Mouse (Mus musculus) gastrocnemius, postnatal 10 days (tissue): ENCODE results near the gene Prss35. TPM values are rescaled to one million over a fixed set of nuclear protein-coding genes. Genes with fewer than 3 reads are reported as not detected.
A peak's percentile ranks its signal among the peaks of the same experiment; 100 is the strongest.

Experiments
- DNase-seq: peaks from one replicate; pipeline ENCODE4 v3.0.0; 2021; ENCODE audit warnings: mixed read lengths
- long read RNA-seq, 2 experiments: library from polyadenylated mRNA; stranded (forward); transcript quantifications; one replicate each; pipeline ENCODE4 v2.0.0; 2021
- total RNA-seq, 2 experiments: library from RNA; stranded (reverse); gene quantifications; 2 replicates each; pipeline ENCODE4 v1.2.3; 2021

Prss35 gene
- total RNA-seq: 1 to 10 TPM; 6.2 to 9.1 TPM
- long read RNA-seq, experiment 1, transcript Prss35-201 (2 exons, 3,444 nt): major isoform, 12 of 13 reads
- long read RNA-seq, experiment 1, partial matches to known transcripts: 0 of 13 reads
- long read RNA-seq, experiment 1, other reads (novel, unspliced or antisense): 1 of 13 reads
- long read RNA-seq, experiment 2, partial matches to known transcripts: 2 of 4 reads
- long read RNA-seq, experiment 2, other reads (novel, unspliced or antisense): 0 of 4 reads

GRCm38 (mm10) chr9:86742959-86743911 lies at the start of gene Prss35:
TSS of gene Prss35 (plus strand) at chr9:86743649.
- DNase-seq: peak; percentile 6

DNA sequence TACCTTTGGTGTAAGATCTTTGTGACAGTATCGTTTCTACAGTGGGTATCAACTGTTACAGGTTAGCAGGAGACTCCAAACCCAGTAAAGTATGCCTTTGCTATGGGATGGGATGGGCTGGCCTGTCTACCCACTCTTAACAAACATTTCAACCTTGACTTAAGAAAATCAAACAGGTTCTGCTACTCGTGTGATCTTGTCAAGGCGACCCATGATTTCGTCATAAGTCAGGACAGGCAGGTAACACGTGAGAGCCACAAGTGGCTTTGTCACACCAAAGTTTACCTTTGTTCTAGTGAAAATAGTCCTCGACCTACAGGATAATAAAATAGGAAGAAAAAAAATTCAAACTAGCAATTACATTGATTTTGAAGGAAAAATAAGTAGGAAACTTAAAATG lies 49.5 kb upstream of the Prss35 start:
- DNase-seq: no peak

DNA sequence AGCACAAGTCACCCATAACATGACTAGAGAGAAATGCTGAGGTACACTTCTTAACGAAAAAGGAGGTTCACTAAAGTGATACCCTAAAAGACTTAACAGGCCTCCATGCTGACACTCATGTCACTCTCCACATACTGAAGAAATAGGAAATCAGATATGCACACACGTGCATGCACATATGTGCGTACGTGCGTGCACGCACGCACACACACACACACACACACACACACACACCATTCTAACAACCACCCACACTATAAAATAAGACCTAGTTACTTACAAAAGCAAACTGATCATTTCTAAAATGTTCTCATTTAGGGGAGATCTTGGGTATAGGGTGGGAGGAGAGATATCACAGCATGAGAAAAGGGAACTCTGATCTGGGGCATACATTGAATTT lies 48.8 kb upstream of the Prss35 start:
- DNase-seq: no peak

- peak; percentile 41 for DNase-seq
Measured at GRCm38 (mm10) chr9:86695199-86695817, 48.1 kb upstream of the Prss35 start.

DNA sequence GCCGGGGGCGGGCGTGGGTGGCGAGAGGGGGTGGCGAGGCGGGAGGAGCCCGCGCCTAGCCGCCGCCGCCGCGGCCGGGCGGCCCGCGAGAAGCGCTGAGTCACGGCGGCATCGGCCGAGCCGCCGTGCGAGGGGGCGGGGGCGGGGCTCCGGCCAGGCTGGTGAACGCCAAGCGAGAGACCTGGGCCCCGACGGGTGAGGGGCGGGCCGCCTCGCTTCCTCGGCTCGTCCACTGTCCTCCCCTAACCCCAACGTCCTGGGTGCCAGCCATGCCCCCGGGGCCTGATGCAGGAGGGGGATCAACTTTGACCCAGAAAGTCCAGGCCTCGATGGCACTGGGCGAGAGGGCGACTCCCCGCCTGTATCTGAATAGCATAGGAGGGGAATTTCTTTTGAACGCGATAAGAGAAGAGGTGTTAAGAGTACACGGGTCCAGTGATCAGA lies 47.6 kb upstream of the Prss35 start, which contains the start of gene Me1:
Gene Me1, minus strand, starts transcription at position 136 of the 444 bp plus-strand sequence.
- DNase-seq: no peak

DNA sequence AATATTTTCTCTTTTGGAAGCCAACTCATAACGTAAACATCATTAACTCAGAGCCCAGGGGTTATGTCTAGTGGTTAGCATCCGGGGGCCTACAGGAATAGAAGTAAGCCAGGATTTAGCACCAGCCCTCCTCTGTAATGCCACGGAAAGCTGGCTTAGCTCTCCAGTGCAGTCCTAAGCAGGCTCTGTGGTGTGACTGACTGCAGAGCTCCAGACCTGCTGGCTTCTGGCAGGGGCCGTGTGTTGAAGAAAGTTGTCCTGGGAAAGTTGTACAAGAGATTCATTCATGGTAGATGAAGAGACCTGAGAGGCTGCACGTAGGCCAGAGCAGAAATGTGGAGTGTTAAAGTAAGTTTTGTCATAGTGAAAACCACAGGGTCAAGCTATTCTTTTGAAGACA lies 42.2 kb upstream of the Prss35 start:
- no peak for DNase-seq

GRCm38 (mm10) chr9:86701844-86702243 lies 41.6 kb upstream of the Prss35 start:
- no peak for DNase-seq

DNA sequence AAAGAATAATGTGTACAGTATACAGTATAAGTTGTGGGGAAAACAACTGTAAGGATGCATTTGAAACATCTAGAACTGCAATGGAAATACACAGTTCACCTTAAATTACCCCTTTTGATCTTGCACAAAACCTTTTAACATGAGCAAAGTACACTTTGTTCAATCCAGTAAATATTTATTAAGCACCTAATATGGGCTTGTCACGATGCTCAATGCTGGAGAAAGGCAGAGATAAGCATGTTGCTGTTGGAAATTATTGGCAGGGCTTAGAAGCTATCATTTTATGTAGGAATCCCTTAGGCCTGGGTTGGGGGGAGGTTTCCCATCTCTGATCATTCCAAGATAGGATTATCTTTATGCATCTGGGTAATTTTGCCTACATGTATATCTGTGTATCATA lies 36.0 kb upstream of the Prss35 start:
- DNase-seq: no peak

- DNase-seq: no peak
Measured at GRCm38 (mm10) chr9:86708921-86709320, 34.5 kb upstream of the Prss35 start.

DNA sequence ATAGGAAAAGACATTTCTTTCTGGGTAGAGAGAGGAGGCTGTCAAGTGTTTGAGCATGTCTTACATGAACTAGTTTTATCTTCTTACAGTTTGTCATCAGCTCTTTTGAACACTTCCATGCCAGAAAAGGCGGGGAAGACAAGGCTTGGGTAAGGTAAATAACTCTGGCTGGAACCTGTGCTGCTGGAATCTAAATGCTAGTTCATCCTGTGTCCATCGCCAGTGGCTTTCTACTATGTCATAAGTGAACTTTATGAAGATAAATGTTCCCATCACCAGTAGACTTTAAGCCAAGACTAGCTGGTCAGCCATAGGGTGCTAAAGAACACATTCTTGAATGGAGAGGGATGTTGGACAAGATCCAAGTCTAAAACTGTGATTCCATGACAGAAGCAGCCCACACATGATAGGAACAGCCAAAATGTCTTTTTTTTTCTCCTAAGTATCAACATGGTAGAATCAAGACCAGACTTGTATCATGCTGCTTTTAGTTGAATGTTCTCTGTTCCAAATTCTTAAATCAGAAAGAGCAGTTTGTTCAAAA lies 33.3 kb upstream of the Prss35 start:
- DNase-seq: no peak

GRCm38 (mm10) chr9:86712648-86713047 lies 30.8 kb upstream of the Prss35 start:
- DNase-seq: no peak

- DNase-seq: no peak
Measured at GRCm38 (mm10) chr9:86714089-86714488, 29.4 kb upstream of the Prss35 start.

DNA sequence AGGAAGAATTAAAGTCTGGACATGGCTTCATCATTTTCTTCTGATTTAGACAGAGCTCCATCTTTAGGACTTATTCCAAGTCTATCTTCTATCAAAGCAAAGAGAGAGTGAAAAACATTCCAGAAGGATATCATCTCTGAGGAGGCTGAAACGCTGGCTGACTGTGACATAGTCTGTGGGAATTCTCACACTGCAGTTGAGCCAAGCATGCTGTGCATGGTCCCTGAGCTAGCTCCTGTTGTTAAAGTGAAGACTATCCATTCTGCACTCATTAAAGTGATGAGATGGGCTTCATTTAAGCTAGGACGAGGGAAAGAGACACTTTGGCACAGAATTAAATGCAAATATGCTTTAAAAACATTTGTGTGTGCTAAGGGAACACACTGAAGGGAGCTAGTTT lies 26.9 kb upstream of the Prss35 start:
- no peak for DNase-seq

DNA sequence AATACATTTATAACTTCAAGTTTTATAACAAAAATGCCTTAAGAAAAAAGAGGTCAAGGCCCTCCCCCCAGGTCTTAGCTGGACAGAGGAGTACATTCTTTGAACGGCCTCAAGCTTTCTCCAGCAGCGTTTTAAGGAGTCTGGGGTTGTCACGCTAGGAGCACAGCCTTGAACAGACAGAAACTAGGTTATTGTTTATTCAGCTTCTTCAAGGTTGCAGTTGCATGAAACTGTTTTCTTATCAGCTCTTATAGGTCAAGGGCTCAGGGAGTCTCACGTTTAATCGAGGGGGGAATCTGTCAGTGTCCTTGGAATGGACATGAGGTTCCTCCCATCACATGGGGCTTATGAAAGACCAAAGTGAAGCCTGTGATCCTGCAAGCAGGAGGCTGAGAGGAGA lies 26.3 kb upstream of the Prss35 start:
- no peak for DNase-seq

- DNase-seq: no peak
Measured at GRCm38 (mm10) chr9:86720227-86720626, 23.2 kb upstream of the Prss35 start.

DNA sequence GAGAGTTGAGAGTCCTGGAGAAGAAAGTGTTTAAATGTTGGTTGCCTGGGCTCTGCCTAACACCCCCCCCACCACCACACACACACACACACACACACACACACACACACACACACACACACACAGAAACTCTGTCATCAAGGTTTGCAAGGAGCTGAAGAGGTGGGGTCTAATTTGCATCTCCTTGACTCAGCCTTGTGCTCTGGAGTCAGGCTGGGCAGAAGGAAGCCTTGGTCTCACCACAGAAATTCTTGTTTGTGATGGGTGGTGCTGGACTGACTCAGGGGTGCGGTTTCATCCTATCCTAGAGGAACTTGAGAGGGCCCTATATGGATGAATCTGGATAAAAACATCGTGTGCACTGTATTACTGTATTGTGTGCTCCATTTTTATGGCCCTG lies 22.7 kb upstream of the Prss35 start:
- no peak for DNase-seq

- no peak for DNase-seq
Measured at GRCm38 (mm10) chr9:86725066-86725465, 18.4 kb upstream of the Prss35 start.

- no peak for DNase-seq
Measured at GRCm38 (mm10) chr9:86725604-86726380, 17.7 kb upstream of the Prss35 start.

- no peak for DNase-seq
Measured at GRCm38 (mm10) chr9:86726381-86726720, 17.1 kb upstream of the Prss35 start.

- no peak for DNase-seq
Measured at GRCm38 (mm10) chr9:86728214-86728814, 15.1 kb upstream of the Prss35 start.

- no peak for DNase-seq
Measured at GRCm38 (mm10) chr9:86729084-86729483, 14.4 kb upstream of the Prss35 start.

DNA sequence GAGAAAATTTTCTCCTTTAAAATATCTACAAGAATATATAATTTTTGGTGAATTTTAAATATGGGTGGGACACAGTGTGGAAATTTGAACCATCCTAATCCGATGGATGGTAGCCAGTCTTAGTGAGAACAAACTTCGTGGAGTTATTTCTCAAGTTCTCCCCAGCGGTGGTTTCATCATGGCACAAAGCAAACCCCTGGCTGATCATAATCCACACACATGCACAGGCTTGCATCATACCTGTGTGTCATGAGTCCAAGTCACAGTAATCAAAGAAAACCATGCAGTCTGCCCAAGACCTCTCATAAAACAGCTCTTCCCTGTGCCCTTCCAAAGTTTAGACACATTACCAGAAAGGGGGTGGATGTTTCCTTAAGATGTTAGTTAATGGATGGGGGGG lies 13.6 kb upstream of the Prss35 start:
- no peak for DNase-seq
